Mouse (Mus musculus) myocyte (in vitro differentiated cells): ENCODE measurements at regions not wholly inside any gene's neighbourhood (a gene's known extent, or its start where the extent isn't known, plus 50 kb on each side); places are given as distances from the start of the nearest gene placed in this dataset.

Experiments used
- E2F4 ChIP-seq: IDR thresholded peaks from one replicate; pipeline ENCODE4 v1.6.1; 2011; ENCODE audit warnings: mild to moderate bottlenecking, control low read depth, moderate library complexity; ENCODE audit not compliant: insufficient read depth
- MAX ChIP-seq: IDR thresholded peaks from one replicate; pipeline ENCODE4 v1.6.1; 2011; ENCODE audit warnings: low read depth, mild to moderate bottlenecking, control low read depth
- MYOD1 ChIP-seq, 3 experiments: IDR thresholded peaks; one replicate each; pipeline ENCODE4 v1.6.1; 2011; ENCODE audit warnings: control low read depth in 2 of 3, low read depth in 2 of 3, mild to moderate bottlenecking in 2 of 3, moderate library complexity in 1 of 3; ENCODE audit not compliant: insufficient read length in 2 of 3, control insufficient read depth in 1 of 3
- MYOG ChIP-seq, 3 experiments: IDR thresholded peaks; one replicate each; pipeline ENCODE4 v1.6.1; 2011; ENCODE audit warnings: control low read depth in 2 of 3, low read depth in 2 of 3, mild to moderate bottlenecking in 2 of 3; ENCODE audit not compliant: insufficient read length in 2 of 3, control insufficient read depth in 1 of 3, insufficient read depth in 1 of 3
- POLR2A ChIP-seq: IDR thresholded peaks from one replicate; pipeline ENCODE4 v1.6.1; 2011; ENCODE audit warnings: low read depth, mild to moderate bottlenecking, control low read depth, moderate library complexity; ENCODE audit not compliant: insufficient read length
- POLR2AphosphoS2 ChIP-seq: IDR thresholded peaks from one replicate; pipeline ENCODE4 v1.6.1; 2011; ENCODE audit warnings: low read depth, control low read depth; ENCODE audit not compliant: insufficient read length
- REST ChIP-seq: IDR thresholded peaks from one replicate; pipeline ENCODE4 v1.6.1; 2011; ENCODE audit warnings: mild to moderate bottlenecking, control low read depth, moderate library complexity; ENCODE audit not compliant: insufficient read depth, insufficient read length
- SRF ChIP-seq: IDR thresholded peaks from one replicate; pipeline ENCODE4 v1.6.1; 2011; ENCODE audit warnings: low read depth; ENCODE audit not compliant: control insufficient read depth, insufficient read length
- TCF12 ChIP-seq: IDR thresholded peaks from one replicate; pipeline ENCODE4 v1.6.1; 2011; ENCODE audit warnings: mild to moderate bottlenecking, control low read depth; ENCODE audit not compliant: poor library complexity, insufficient read depth, severe bottlenecking
- TCF3 ChIP-seq: IDR thresholded peaks from one replicate; pipeline ENCODE4 v1.6.1; 2011; ENCODE audit warnings: low read depth, control low read depth; ENCODE audit not compliant: insufficient read length
- USF1 ChIP-seq: IDR thresholded peaks from one replicate; pipeline ENCODE4 v1.6.1; 2011; ENCODE audit warnings: low read depth, mild to moderate bottlenecking, control low read depth, moderate library complexity

DNA sequence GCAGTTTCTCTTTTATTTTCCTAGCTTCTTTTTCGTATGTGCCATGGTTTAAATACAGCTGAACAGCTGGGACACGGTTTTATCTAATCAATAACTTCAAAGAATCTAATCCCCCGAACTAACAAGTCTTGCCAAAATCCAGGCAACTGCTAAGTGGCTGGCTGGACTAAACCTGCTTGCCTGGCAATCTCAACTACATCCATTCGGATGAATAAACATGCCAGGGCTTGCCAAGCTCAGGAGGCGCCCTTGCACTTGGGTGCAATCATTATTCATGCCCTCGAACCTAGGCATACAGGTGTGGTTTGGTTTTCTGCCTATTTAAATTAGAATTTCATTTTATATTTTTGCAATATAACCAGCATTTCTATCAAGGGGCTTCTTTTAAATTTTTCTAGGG lies 172.1 kb upstream of the Paip1 start:
- no peak for TF ChIP-seq MYOD1 (IDR thresholded peaks at IDR 0.05; ENCODE audit: control insufficient read depth in 1 of 3, insufficient read length in 2 of 3, low read depth in 2 of 3)
- TF ChIP-seq MAX = no peak
- no peak for TF ChIP-seq POLR2A
- no peak for TF ChIP-seq E2F4
- no peak for TF ChIP-seq TCF3
- TF ChIP-seq SRF = no peak
- no peak for TF ChIP-seq MYOG (IDR thresholded peaks at IDR 0.05; ENCODE audit: control insufficient read depth in 1 of 3, insufficient read depth in 1 of 3, insufficient read length in 2 of 3, low read depth in 2 of 3)
- no peak for TF ChIP-seq TCF12
- no peak for TF ChIP-seq USF1
- TF ChIP-seq REST = no peak
- no peak for TF ChIP-seq POLR2AphosphoS2
